Mouse (Mus musculus) C2C12 (cell line): ENCODE measurements around the gene Crabp2. TPM values are rescaled to one million over a fixed set of nuclear protein-coding genes. Genes with fewer than 3 reads are reported as not detected.
A peak's percentile ranks its signal among the peaks of the same experiment; 100 is the strongest.

Experiments used
- H3K27me3 ChIP-seq: one replicate; pipeline ENCODE4 v1.6.1; 2011; ENCODE audit not compliant: control insufficient read depth, insufficient read depth, insufficient read length
- H3K36me3 ChIP-seq: one replicate; pipeline ENCODE4 v1.6.1; 2011; ENCODE audit not compliant: control insufficient read depth, insufficient read depth
- H3K4me3 ChIP-seq: one replicate; pipeline ENCODE4 v1.5.1; 2011; ENCODE audit warnings: mild to moderate bottlenecking, control low read depth; ENCODE audit not compliant: poor library complexity, insufficient read depth, severe bottlenecking
- H3K79me2 ChIP-seq: one replicate; pipeline ENCODE4 v1.6.1; 2011; ENCODE audit not compliant: control insufficient read depth, insufficient read depth
- H3K79me3 ChIP-seq: one replicate; pipeline ENCODE4 v1.6.1; 2011; ENCODE audit warnings: low read depth, control low read depth
- H3ac ChIP-seq: one replicate; pipeline ENCODE3; 2011; ENCODE audit warnings: low read depth; ENCODE audit not compliant: control insufficient read depth, insufficient read length
- CEBPB ChIP-seq: IDR thresholded peaks from one replicate; pipeline ENCODE4 v1.6.1; 2011; ENCODE audit warnings: low read depth, mild to moderate bottlenecking, control low read depth, moderate library complexity
- CTCF ChIP-seq: IDR thresholded peaks from one replicate; pipeline ENCODE4 v1.5.1; 2011; ENCODE audit not compliant: control insufficient read depth, insufficient read depth, insufficient read length
- FOSL1 ChIP-seq: IDR thresholded peaks from one replicate; pipeline ENCODE4 v1.8.0; 2011; ENCODE audit warnings: mild to moderate bottlenecking, low read length; ENCODE audit not compliant: poor library complexity, insufficient read depth, severe bottlenecking
- MAX ChIP-seq: IDR thresholded peaks from one replicate; pipeline ENCODE4 v1.6.1; 2011; ENCODE audit warnings: mild to moderate bottlenecking, control low read depth
- MYOD1 ChIP-seq: IDR thresholded peaks from one replicate; pipeline ENCODE4 v1.6.1; 2011; ENCODE audit warnings: low read depth; ENCODE audit not compliant: control insufficient read depth, insufficient read length
- MYOG ChIP-seq: IDR thresholded peaks from one replicate; pipeline ENCODE4 v1.6.1; 2011; ENCODE audit not compliant: control insufficient read depth, insufficient read length; ENCODE audit errors: extremely low read depth
- USF1 ChIP-seq: IDR thresholded peaks from one replicate; pipeline ENCODE4 v1.6.1; 2011; ENCODE audit warnings: low read depth, mild to moderate bottlenecking, control low read depth, moderate library complexity
- polyA plus RNA-seq: library from polyadenylated mRNA; unstranded; fragments of >200 nt; fragmentation: generic; extraction: Trizol; gene quantifications from one replicate; pipeline ENCODE4 v1.2.1, GENCODE M21; 2012; ENCODE audit warnings: missing spikeins

Crabp2 gene
- polyA plus RNA-seq, 1 experiment = 14.4 TPM

DNA sequence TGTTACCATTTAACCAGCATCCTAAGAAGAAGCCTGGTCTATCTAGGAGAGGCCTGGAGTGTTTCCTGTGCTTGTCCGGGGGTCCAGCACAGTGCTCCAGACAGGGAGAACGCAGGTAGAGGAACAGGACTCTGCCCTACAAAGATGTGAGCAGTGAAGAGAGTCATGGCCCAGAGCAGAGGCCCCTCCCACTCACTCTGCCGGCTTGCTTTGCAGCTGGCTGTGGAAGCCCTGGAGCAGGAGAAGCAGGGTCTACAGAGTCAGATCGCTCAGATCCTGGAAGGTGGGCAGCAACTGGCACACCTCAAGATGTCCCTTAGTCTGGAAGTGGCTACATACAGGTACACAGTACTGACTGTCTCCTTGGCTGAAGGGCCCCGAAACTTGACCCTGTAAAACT lies 24.3 kb downstream of the Crabp2 start:
- no peaks in the 10 kb centered on the region for H3K27me3 ChIP-seq
- H3K79me2 ChIP-seq = peaks cover 57% of the 10 kb centered on the region
- TF ChIP-seq CEBPB (no peak), FOSL1 (no peak), MYOD1 (no peak), MYOG (no peak), USF1 (no peak), CTCF (no peak), MAX (no peak)
- H3K79me3 ChIP-seq = peaks cover 48% of the 10 kb centered on the region
- peak overlapping the region; percentile 85 for H3ac ChIP-seq
- H3K4me3 ChIP-seq = peak overlapping the region; percentile 72
- peaks cover 48% of the 10 kb centered on the region for H3K36me3 ChIP-seq

- H3K4me3 ChIP-seq = peak overlapping the region; percentile 72
- H3K27me3 ChIP-seq = no peaks in the 10 kb centered on the region
- TF ChIP-seq MAX (no peak), MYOG (no peak), FOSL1 (no peak), CEBPB (no peak), USF1 (no peak), CTCF (no peak), MYOD1 (no peak)
- peak overlapping the region; percentile 85 for H3ac ChIP-seq
- peaks cover 57% of the 10 kb centered on the region for H3K79me2 ChIP-seq
- H3K79me3 ChIP-seq = peaks cover 48% of the 10 kb centered on the region
- H3K36me3 ChIP-seq = peaks cover 56% of the 10 kb centered on the region
Observed at GRCm38 (mm10) chr3:87973593-87974380, 25.3 kb downstream of the Crabp2 start.

- peaks cover 57% of the 10 kb centered on the region for H3K79me2 ChIP-seq
- H3K4me3 ChIP-seq = no peak overlapping the region
- peak overlapping the region; percentile 85 for H3ac ChIP-seq
Observed at GRCm38 (mm10) chr3:87974381-87974987, 26.0 kb downstream of the Crabp2 start.

GRCm38 (mm10) chr3:87979493-87979892 lies 31.0 kb downstream of the Crabp2 start:
- H3K79me2 ChIP-seq = peaks cover 20% of the 10 kb centered on the region
- no peaks in the 10 kb centered on the region for H3K27me3 ChIP-seq
- no peak for TF ChIP-seq MYOG
- no peak for TF ChIP-seq FOSL1
- no peak for TF ChIP-seq CTCF
- no peak for TF ChIP-seq MYOD1
- no peak for TF ChIP-seq CEBPB
- no peak for TF ChIP-seq MAX
- peaks cover 14% of the 10 kb centered on the region for H3K79me3 ChIP-seq
- no peak overlapping the region for H3ac ChIP-seq
- H3K36me3 ChIP-seq = peaks cover 46% of the 10 kb centered on the region
- no peak overlapping the region for H3K4me3 ChIP-seq

More at GRCm38 (mm10) chr3:87974381-87974987, 26.0 kb downstream of the Crabp2 start:
- H3K27me3 ChIP-seq = no peaks in the 10 kb centered on the region
- peaks cover 61% of the 10 kb centered on the region for H3K36me3 ChIP-seq
- H3K79me3 ChIP-seq = peaks cover 48% of the 10 kb centered on the region
- no peak for TF ChIP-seq CTCF
- no peak for TF ChIP-seq MYOD1
- no peak for TF ChIP-seq MAX
- no peak for TF ChIP-seq USF1

GRCm38 (mm10) chr3:87980085-87980484 lies 31.6 kb downstream of the Crabp2 start:
- Histone ChIP-seq H3K4me3 (no peak overlapping the region), H3K79me2 (peaks cover 14% of the 10 kb centered on the region), H3ac (no peak overlapping the region), H3K36me3 (peaks cover 40% of the 10 kb centered on the region), H3K79me3 (peaks cover 9% of the 10 kb centered on the region), H3K27me3 (no peaks in the 10 kb centered on the region)
- TF ChIP-seq MAX (no peak), USF1 (no peak), MYOG (no peak), CEBPB (no peak), CTCF (no peak), MYOD1 (no peak), FOSL1 (no peak)

DNA sequence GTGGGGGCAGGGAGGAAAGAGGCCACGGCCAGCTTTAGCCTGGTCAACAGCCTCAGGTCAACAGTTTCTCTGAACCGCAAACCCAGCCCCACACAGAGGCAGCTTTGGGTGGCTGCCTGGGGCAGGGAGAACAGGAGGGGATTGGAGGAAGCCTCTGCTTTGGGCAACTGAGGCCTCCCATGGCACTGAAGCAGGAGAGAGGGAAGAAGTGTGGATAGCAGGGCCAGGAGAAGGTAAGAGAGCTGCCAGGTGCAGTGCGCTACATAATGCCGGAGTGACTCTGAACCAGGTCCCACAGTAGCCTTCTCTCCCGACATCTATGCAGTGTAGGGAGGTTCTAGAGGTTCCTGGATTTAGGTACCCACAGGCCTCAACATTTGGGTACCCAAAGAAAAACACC lies 32.3 kb downstream of the Crabp2 start:
- Histone ChIP-seq H3K4me3 (no peak overlapping the region), H3K36me3 (peaks cover 33% of the 10 kb centered on the region), H3K27me3 (no peaks in the 10 kb centered on the region), H3K79me2 (peaks cover 8% of the 10 kb centered on the region), H3ac (no peak overlapping the region), H3K79me3 (peaks cover 3% of the 10 kb centered on the region)
- TF ChIP-seq USF1 (no peak), MAX (no peak), FOSL1 (no peak), MYOD1 (no peak), CEBPB (no peak), MYOG (no peak), CTCF (no peak)
